Mouse (Mus musculus): ENCODE measurements around the gene Foxc1.

DNA sequence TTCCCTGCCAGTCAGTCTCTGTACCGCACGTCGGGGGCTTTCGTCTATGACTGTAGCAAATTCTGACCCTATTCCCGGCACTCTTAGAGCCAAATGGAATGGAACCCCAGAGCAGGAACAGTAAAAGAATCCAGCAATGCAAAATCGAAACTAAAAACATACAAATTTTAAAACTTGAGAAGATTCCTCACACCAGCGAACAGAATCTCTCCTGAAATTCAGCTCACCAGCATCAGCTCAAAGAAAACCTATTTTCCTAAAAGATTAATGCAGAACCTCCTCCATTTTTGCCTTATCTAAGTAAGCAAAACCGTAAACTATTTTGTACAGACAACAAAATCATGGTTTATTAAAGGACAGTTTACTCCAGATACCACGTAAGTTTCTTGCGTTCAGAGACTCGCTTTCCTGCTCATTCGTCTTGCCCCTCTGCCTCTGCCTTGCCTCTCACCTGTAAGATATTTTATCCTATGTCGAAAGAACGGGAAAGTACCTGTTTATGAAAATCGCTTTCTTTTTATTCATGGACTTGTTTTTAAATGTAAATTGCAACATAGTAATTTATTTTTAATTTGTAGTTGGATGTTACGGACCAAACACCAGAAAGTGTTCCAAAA is 2.5 kb downstream of the Foxc1 start:
- no peak for TF ChIP-seq CTCF (IDR thresholded peaks at IDR 0.05; ENCODE audit: low read depth, low read length)
- no peak for TF ChIP-seq GATA2 (IDR thresholded peaks at IDR 0.05; ENCODE audit: borderline replicate concordance, low read depth, low read length)
- no peak for TF ChIP-seq TAL1 (conservative IDR thresholded peaks at IDR 0.05; ENCODE audit: low read depth, low read length)
- no peak for TF ChIP-seq GATA1 (IDR thresholded peaks at IDR 0.05; ENCODE audit: borderline replicate concordance, low read length)

Measured in G1E (cell line).